Mouse (Mus musculus): ENCODE results near the gene Cav2.

Cav2 gene

GRCm38 (mm10) chr6:17280939-17281756 is at the start of gene Cav2:
Gene Cav2, plus strand, starts transcription at chr6:17281185.
- peak; percentile 83 to 91 for DNase-seq (ENCODE audit: low spot score in 2 of 2)

GRCm38 (mm10) chr6:17239693-17240092 is 41.3 kb upstream of the Cav2 start:
- DNase-seq (ENCODE audit: low spot score in 2 of 2): no peak

DNA sequence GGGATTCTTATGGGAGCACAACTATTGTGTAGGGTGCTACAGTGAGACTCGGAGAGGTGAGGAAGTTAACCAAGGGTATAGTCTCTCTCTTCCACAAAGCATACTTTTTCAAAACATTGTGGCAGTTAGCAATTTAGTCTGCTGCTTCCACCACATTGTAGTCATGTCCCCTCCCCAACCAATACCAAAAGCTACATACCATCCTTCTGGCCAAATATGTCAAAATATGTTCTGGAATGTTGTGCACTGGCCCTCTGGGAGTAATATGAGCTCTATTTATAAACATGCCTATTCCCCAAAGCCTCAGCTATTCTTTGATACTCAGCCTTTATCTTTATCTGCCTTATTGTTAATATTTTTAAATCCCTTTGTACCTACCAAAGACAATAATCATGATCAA is 40.0 kb upstream of the Cav2 start:
- no peak for DNase-seq (ENCODE audit: low spot score in 2 of 2)

DNA sequence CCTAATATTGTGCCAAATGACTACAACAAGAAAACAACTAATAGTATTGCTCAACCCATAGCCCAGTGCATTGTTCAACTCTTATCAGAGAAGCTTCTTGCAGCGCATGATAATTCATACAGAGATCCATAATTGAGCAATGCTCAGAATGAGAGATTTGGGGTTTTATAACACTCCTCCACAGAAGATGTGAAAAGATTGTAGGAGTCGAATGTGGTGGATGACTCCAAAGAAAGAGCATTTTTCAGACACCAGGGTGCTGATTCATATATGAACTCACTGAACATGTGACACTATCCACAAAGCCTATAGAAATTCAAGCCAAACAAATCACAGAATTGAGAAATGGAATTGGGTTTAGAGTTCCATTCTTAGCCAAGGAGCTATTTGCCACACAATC is 34.0 kb upstream of the Cav2 start:
- DNase-seq (ENCODE audit: low spot score in 2 of 2): no peak

DNA sequence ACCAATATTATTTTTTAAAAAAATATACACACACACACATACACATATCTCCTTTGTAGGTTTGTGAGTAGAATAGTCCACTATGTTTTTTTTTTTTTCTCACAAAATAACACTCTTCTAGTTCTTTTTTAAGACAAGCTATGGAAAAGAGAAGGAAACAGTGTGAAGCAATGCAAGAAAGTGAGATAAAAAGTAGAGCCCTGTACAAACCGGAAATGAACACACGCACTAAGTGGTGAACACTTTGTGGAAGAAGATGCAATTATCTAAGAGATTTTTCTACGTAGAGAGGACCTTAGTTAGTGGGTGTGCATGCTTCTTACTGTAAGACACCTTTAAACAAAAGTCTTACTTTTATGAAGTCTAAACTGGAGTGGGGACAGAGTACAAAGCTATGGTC is 33.3 kb upstream of the Cav2 start:
- DNase-seq (ENCODE audit: low spot score in 2 of 2): no peak

- DNase-seq (ENCODE audit: low spot score in 2 of 2): no peak
These were observed 32.7 kb upstream of the Cav2 start for GRCm38 (mm10) chr6:17248241-17248640.

DNA sequence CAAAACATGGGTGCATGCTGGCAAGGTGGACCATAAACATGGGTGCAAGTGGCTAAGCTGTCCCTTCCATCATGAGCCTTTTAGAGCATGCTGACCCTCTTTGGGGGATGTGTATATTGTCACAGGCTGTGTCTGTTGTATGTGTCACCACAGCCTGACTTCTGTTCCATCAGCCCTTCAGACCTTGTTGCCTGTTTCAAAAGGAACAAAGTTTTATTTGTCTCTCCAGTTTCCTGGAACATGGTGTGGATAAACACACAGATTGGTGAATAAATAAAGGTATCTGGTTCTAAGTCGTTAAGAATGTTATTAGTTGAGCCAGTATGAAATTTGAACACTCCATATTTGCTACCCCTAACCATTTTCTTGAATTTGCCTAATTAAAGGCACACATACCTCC is 29.0 kb upstream of the Cav2 start:
- no peak for DNase-seq (ENCODE audit: low spot score in 2 of 2)

DNA sequence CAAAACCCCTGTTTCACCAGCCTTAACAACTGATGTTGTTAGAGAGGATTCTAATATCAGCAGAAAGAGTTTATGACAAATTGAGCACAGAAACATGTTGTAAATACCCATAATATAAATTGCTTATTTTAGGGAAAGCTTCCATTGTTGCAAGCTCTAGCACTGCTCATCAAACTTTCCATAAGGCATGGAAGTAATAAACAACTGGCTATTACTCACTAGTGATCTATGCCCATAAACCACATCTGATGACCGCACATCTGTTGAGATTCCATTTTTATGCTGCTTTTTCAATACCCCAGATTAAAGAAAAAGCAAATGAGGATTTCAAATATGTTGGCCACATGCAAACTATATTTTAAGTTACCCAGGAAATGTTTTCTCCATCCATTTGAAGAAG is 22.8 kb upstream of the Cav2 start:
- no peak for DNase-seq (ENCODE audit: low spot score in 2 of 2)

DNA sequence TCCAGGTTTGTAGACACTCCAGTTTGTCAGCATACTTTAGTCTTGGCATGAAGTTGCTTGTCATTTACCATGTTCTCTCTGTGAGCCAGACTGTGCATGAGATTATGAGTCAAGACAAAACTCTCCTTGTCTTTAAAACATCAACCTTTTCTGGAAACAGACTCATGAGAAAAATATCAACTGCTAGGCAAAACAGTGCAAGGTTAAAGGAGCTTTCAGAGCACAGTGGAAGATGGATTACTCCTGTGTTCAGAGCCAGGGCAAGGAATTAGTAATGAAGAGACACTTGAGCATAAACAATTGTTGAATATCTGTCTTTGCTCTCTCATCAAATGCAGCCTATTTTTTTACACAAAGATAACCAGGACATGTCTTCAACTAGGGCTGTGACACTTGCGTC is 22.1 kb upstream of the Cav2 start:
- DNase-seq (ENCODE audit: low spot score in 2 of 2): no peak

DNA sequence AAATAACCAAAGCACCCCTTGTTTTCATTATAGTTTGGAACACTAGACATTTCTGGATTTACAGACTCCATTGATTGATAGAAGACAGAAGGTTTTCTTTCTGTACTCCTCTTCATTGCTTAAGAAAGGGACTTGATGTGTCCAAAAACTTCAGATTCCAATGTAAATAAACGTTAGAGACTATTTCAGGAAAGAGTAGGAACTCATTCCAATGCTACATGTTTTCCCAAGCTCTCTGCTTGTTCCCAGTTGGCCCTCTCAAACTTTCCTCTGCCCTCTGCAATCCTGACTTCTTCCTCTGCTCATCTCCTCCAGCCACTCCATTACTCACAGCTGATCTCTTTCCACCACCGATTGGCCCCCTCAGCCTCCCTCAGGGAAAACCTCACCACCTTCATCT is 18.2 kb upstream of the Cav2 start:
- DNase-seq (ENCODE audit: low spot score in 2 of 2): no peak

- no peak for DNase-seq (ENCODE audit: low spot score in 2 of 2)
These were observed 15.9 kb upstream of the Cav2 start for GRCm38 (mm10) chr6:17265043-17265442.

DNA sequence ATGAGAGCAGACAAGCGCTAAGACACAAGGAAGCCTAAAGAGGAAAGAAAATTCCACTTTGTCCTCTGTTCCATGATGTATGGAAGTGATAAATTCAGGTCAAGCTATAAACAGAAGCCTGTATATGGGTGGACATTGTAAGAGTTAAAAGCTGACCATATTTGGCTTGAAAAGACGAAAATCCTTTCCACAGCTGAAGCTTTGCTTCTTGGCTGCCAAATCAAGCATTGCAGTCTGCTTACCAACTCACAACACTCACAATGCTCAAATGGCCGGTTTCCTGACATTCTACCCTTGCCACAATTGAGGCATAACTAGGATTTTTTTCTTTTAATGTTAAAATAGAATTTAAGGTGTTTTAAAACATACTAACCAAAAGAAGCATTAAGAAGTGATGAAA is 14.5 kb upstream of the Cav2 start:
- DNase-seq (ENCODE audit: low spot score in 2 of 2): no peak

- no peak for DNase-seq (ENCODE audit: low spot score in 2 of 2)
These were observed 2.6 kb upstream of the Cav2 start for GRCm38 (mm10) chr6:17278366-17278765.

GRCm38 (mm10) chr6:17281757-17282092 is 740 bp downstream of the Cav2 start:
- peak in 1 of 2 experiments; percentile 14 for DNase-seq (ENCODE audit: low spot score in 2 of 2)

DNA sequence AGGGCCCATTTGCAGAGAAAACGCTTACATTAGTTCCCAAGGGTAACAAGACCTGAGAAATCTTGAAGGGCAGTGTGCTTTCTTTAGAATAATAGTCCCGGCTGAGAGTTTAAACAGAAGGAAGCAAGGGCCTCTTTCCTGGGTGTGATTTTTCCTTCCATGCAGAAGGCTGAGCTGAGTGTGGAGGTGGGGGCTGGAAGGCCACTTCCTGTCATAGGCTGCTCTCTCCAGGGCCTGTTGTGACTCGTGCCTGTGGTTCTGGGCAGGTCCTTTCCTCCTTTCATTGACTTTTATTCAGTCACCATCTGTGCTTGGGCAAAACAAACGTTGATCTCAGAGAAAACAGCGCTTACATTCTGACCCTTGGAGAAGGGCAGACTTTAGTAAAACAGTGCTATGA is 1.2 kb downstream of the Cav2 start:
- DNase-seq (ENCODE audit: low spot score in 2 of 2): peak; percentile 43 to 52

- DNase-seq (ENCODE audit: low spot score in 2 of 2): no peak
These were observed 2.8 kb downstream of the Cav2 start for GRCm38 (mm10) chr6:17283834-17284233.

- no peak for DNase-seq (ENCODE audit: low spot score in 2 of 2)
These were observed 5.4 kb downstream of the Cav2 start for GRCm38 (mm10) chr6:17286381-17286780.

GRCm38 (mm10) chr6:17295116-17295515 is 14.1 kb downstream of the Cav2 start:
- DNase-seq (ENCODE audit: low spot score in 2 of 2): no peak

- peak; percentile 45 to 73 for DNase-seq (ENCODE audit: low spot score in 2 of 2)
These were observed 25.1 kb downstream of the Cav2 start, which contains the start of gene Cav1 for GRCm38 (mm10) chr6:17305954-17306601. Gene Cav1, plus strand, starts transcription at chr6:17306335.

- DNase-seq (ENCODE audit: low spot score in 2 of 2): peak in 1 of 2 experiments; percentile 34
These were observed 25.8 kb downstream of the Cav2 start for GRCm38 (mm10) chr6:17306602-17307325.

GRCm38 (mm10) chr6:17307461-17308115 is 26.6 kb downstream of the Cav2 start:
- peak; percentile 60 to 66 for DNase-seq (ENCODE audit: low spot score in 2 of 2)

- no peak for DNase-seq (ENCODE audit: low spot score in 2 of 2)
These were observed 27.7 kb downstream of the Cav2 start for GRCm38 (mm10) chr6:17308661-17309060.

All from urinary bladder, adult 18-20 months (tissue).